Mouse (Mus musculus): ENCODE data around the gene Trim39. TPM values are rescaled to one million over a fixed set of nuclear protein-coding genes. Genes with fewer than 3 reads are reported as not detected.
"Not testable (repeated sequence)": the region's sequence is repeated elsewhere in the genome, so short reads cannot be mapped to it uniquely, and the experiment has no call there.

The Trim39 gene
- polyA plus RNA-seq, 1 experiment from 2014 or later: 8.7 TPM

DNA sequence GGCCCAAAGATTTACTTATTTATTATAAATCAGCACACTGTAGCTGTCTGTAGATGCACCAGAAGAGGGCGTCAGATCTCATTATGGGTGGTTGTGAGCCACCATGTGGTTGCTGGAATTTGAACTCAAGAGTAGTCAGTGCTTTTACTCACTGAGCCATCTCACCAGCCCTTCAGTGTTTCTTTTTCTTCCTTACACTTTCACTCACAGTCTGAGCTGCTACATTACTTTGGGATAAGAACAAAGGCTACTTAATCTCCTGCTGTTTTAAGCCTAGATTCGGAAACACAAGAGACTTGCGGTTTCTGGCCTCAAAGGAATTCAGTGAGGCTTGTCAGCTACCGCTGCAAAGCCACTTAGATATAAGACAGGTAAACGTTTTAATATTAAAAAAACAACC is 28.0 kb downstream of the Trim39 start:
- H3K4me1 ChIP-seq (ENCODE audit: control insufficient read depth in 2 of 2, insufficient read depth in 2 of 2, low read length in 2 of 2): no peaks in the 10 kb centered on the region
- no peak overlapping the region for H3K4me3 ChIP-seq (ENCODE audit: control insufficient read depth in 1 of 2, insufficient read depth in 1 of 2, low read depth in 1 of 2, low read length in 2 of 2)
- no peak overlapping the region for H3K9ac ChIP-seq (ENCODE audit: low read length)
- no peak for ATAC-seq (ENCODE audit: insufficient number of reproducible peaks, insufficient read depth, low FRiP score, low read depth)
- no peaks in the 10 kb centered on the region for H3K36me3 ChIP-seq (ENCODE audit: control insufficient read depth, insufficient read depth, low read length)
- H3K9me3 ChIP-seq (ENCODE audit: control insufficient read depth, low read length): no peaks in the 10 kb centered on the region
- 18% methylated on average over 5 of the region's 5 CpGs for WGBS
- peaks cover 10% of the 10 kb centered on the region for H3K27me3 ChIP-seq (ENCODE audit: control insufficient read depth, insufficient read depth, low read length)
- H3K4me2 ChIP-seq (ENCODE audit: low read length): no peak overlapping the region
- no peak overlapping the region for H3K27ac ChIP-seq (replicated peaks in 1 of 2; ENCODE audit: control insufficient read depth in 1 of 2, insufficient read depth in 1 of 2, low read depth in 2 of 2, low read length in 2 of 2)

DNA sequence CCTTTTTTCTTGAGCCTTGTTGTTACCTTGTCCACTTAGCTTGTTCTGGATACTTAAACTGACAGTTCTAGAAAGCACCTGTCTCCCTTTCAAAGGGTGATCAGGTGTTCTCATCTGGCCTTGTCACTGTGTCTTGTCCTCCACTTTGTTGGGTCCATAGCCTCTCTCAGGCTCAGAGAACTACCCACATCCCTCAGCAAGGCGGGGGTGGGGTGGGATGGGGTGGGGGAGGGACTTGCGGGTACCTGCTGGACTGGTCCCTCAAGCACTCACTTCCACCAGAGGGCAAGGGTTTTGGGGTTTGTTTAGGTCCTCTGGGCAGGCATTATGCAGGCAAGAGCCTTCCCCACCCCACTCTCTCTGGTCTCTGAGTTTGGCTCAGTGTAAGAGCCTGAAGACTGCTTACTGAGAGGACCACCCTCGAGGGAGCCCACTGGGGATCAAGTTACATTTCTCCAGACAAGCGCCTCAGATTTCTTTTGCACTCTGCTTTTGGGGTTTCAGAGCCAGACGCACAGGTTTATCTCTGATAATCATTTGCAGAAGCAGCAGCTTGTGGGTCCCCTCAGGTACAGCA is 31.3 kb downstream of the Trim39 start:
- no peak overlapping the region for H3K4me3 ChIP-seq (ENCODE audit: control insufficient read depth in 1 of 2, insufficient read depth in 1 of 2, low read depth in 1 of 2, low read length in 2 of 2)
- 10% methylated on average over 5 of the region's 5 CpGs for WGBS
- no peaks in the 10 kb centered on the region for H3K9me3 ChIP-seq (ENCODE audit: control insufficient read depth, low read length)
- H3K4me2 ChIP-seq (ENCODE audit: low read length): no peak overlapping the region
- peaks cover 25% of the 10 kb centered on the region for H3K27me3 ChIP-seq (ENCODE audit: control insufficient read depth, insufficient read depth, low read length)
- ATAC-seq (ENCODE audit: insufficient number of reproducible peaks, insufficient read depth, low FRiP score, low read depth): no peak
- H3K27ac ChIP-seq (replicated peaks in 1 of 2; ENCODE audit: control insufficient read depth in 1 of 2, insufficient read depth in 1 of 2, low read depth in 2 of 2, low read length in 2 of 2): no peak overlapping the region
- no peaks in the 10 kb centered on the region for H3K36me3 ChIP-seq (ENCODE audit: control insufficient read depth, insufficient read depth, low read length)
- H3K4me1 ChIP-seq (ENCODE audit: control insufficient read depth in 2 of 2, insufficient read depth in 2 of 2, low read length in 2 of 2): peaks cover 5 to 7% of the 10 kb centered on the region in 2 experiments; a peak in 2 of 4 replicates
- H3K9ac ChIP-seq (ENCODE audit: low read length): no peak overlapping the region

DNA sequence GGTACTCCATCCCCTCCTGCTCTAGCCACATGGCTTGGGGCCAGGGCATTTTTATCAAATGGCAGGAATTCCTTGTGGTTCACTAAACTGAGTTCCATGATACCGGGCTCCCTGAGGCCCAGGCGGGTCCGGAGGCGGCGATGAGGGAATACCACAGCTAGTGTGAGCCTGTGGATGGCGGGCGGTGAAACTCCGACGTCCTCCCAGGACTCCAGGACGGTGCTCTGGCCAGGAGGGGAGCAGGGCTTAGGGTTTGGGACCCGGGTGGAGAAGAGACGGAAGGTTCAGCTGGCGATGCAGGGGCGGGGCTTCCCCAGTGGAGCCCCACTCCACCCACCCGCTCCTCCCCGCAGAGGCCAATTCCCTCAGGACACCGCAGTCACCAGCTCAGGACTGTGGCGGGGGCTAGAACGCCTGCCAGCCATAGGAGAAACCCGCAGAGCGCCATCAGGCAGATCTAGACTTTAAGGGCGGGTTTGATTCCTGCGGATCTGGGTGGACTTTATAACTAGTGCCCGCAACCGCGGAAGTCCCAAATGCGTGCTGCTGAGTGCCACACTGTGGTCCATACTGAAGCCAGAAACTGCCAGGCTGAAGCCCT is 34.6 kb downstream of the Trim39 start:
- Histone ChIP-seq H3K9ac (ENCODE audit: low read length) (peak overlapping the region; percentile 64), H3K27me3 (ENCODE audit: control insufficient read depth, insufficient read depth, low read length) (peaks cover 41% of the 10 kb centered on the region), H3K4me3 (ENCODE audit: control insufficient read depth in 1 of 2, insufficient read depth in 1 of 2, low read depth in 1 of 2, low read length in 2 of 2) (peak overlapping the region; percentile 41 to 43), H3K4me2 (ENCODE audit: low read length) (peak overlapping the region; percentile 77), H3K4me1 (ENCODE audit: control insufficient read depth in 2 of 2, insufficient read depth in 2 of 2, low read length in 2 of 2) (peaks cover 5 to 7% of the 10 kb centered on the region in 2 experiments; a peak in 2 of 4 replicates), H3K27ac (replicated peaks in 1 of 2; ENCODE audit: control insufficient read depth in 1 of 2, insufficient read depth in 1 of 2, low read depth in 2 of 2, low read length in 2 of 2) (no peak overlapping the region), H3K9me3 (ENCODE audit: control insufficient read depth, low read length) (no peaks in the 10 kb centered on the region), H3K36me3 (ENCODE audit: control insufficient read depth, insufficient read depth, low read length) (no peaks in the 10 kb centered on the region)
- WGBS: 2% methylated on average over 27 of the region's 27 CpGs
- ATAC-seq (ENCODE audit: insufficient number of reproducible peaks, insufficient read depth, low FRiP score, low read depth): peak; percentile 43; the same call in 1 of the 2 replicates

DNA sequence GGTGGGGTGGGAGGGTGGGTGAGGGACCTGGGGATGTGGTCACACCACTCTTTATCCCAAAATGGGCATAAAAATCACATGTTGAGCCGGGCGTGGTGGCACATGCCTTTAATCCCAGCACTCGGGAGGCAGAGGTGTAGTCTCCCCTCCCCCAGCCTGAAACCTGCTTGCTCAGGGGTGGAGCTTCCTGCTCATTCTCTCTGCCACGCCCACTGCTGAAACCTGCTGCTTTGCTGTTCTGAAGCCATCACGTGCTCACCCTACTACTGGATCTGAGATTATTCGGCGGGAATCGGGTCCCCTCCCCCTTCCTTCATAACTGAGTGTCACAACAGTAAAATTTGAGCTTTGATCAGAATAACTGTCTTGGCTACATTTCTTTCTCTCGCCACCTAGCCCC is 36.7 kb downstream of the Trim39 start:
- peaks cover 46% of the 10 kb centered on the region for H3K27me3 ChIP-seq (ENCODE audit: control insufficient read depth, insufficient read depth, low read length)
- H3K9me3 ChIP-seq (ENCODE audit: control insufficient read depth, low read length); H3K27ac ChIP-seq (replicated peaks in 1 of 2; ENCODE audit: control insufficient read depth in 1 of 2, insufficient read depth in 1 of 2, low read depth in 2 of 2, low read length in 2 of 2); H3K36me3 ChIP-seq (ENCODE audit: control insufficient read depth, insufficient read depth, low read length); H3K9ac ChIP-seq (ENCODE audit: low read length); ATAC-seq (ENCODE audit: insufficient number of reproducible peaks, insufficient read depth, low FRiP score, low read depth); H3K4me3 ChIP-seq (ENCODE audit: control insufficient read depth in 1 of 2, insufficient read depth in 1 of 2, low read depth in 1 of 2, low read length in 2 of 2); H3K4me2 ChIP-seq (ENCODE audit: low read length); H3K4me1 ChIP-seq (ENCODE audit: control insufficient read depth in 2 of 2, insufficient read depth in 2 of 2, low read length in 2 of 2): not testable (repeated sequence)
- WGBS: 12% methylated on average over 8 of the region's 9 CpGs

DNA sequence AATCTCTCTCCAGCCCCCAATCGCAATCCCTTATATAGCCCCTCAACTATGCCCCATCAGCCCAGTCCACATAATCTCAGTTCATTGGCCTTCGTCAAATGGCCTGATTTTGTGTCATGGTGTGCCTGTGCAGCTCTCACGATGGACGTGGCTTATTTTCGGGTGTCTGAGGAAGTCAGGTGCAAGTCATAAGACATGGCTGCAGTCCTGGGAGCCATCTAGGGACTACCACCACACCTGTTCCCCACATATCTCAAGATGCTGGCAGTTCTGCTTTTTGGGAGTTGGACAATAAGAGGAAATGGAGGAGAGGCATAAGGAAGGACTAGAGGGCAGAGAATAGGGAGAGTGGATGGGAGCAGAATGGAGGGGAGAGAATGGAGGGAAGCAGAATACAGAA is 38.5 kb downstream of the Trim39 start:
- H3K36me3 ChIP-seq (ENCODE audit: control insufficient read depth, insufficient read depth, low read length): no peaks in the 10 kb centered on the region
- no peak overlapping the region for H3K27ac ChIP-seq (replicated peaks in 1 of 2; ENCODE audit: control insufficient read depth in 1 of 2, insufficient read depth in 1 of 2, low read depth in 2 of 2, low read length in 2 of 2)
- no peak overlapping the region for H3K9ac ChIP-seq (ENCODE audit: low read length)
- ATAC-seq (ENCODE audit: insufficient number of reproducible peaks, insufficient read depth, low FRiP score, low read depth): no peak
- peaks cover 60% of the 10 kb centered on the region for H3K27me3 ChIP-seq (ENCODE audit: control insufficient read depth, insufficient read depth, low read length)
- no peak overlapping the region for H3K4me2 ChIP-seq (ENCODE audit: low read length)
- H3K4me1 ChIP-seq (ENCODE audit: control insufficient read depth in 2 of 2, insufficient read depth in 2 of 2, low read length in 2 of 2): peaks cover 7% of the 10 kb centered on the region in 2 experiments; a peak in 2 of 4 replicates
- 69% methylated on average over 5 of the region's 5 CpGs for WGBS
- no peak overlapping the region for H3K4me3 ChIP-seq (ENCODE audit: control insufficient read depth in 1 of 2, insufficient read depth in 1 of 2, low read depth in 1 of 2, low read length in 2 of 2)
- no peaks in the 10 kb centered on the region for H3K9me3 ChIP-seq (ENCODE audit: control insufficient read depth, low read length)

DNA sequence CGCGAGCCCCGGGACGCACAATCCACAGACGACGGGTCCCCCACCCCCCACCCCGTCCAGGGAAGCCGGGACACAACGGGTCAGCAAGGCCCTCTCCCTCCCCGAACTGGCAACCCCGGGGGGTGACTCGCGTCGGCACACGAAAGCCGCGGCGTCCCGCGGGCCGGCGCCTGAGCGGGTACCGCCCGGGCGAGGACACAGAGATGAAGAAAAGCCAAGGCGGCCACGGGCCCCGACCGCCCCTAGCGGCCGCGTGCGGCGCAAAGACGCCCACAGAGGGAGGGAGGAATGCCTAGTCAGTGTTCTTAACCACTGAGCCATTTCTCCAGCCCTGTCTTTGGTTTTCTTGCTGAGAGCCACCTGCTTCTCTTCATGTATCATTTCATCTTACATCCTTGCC is 40.7 kb downstream of the Trim39 start:
- H3K4me1 ChIP-seq (ENCODE audit: control insufficient read depth in 2 of 2, insufficient read depth in 2 of 2, low read length in 2 of 2): peaks cover 0 to 2% of the 10 kb centered on the region in 2 experiments; a peak in 2 of 4 replicates
- H3K4me3 ChIP-seq (ENCODE audit: control insufficient read depth in 1 of 2, insufficient read depth in 1 of 2, low read depth in 1 of 2, low read length in 2 of 2): no peak overlapping the region
- no peak overlapping the region for H3K9ac ChIP-seq (ENCODE audit: low read length)
- H3K27ac ChIP-seq (replicated peaks in 1 of 2; ENCODE audit: control insufficient read depth in 1 of 2, insufficient read depth in 1 of 2, low read depth in 2 of 2, low read length in 2 of 2): no peak overlapping the region
- 9% methylated on average over 35 of the region's 36 CpGs for WGBS
- H3K27me3 ChIP-seq (ENCODE audit: control insufficient read depth, insufficient read depth, low read length): peaks cover 58% of the 10 kb centered on the region
- no peaks in the 10 kb centered on the region for H3K9me3 ChIP-seq (ENCODE audit: control insufficient read depth, low read length)
- H3K4me2 ChIP-seq (ENCODE audit: low read length): no peak overlapping the region
- ATAC-seq (ENCODE audit: insufficient number of reproducible peaks, insufficient read depth, low FRiP score, low read depth): no peak
- H3K36me3 ChIP-seq (ENCODE audit: control insufficient read depth, insufficient read depth, low read length): no peaks in the 10 kb centered on the region

- ATAC-seq (ENCODE audit: insufficient number of reproducible peaks, insufficient read depth, low FRiP score, low read depth): no peak
- Histone ChIP-seq H3K27me3 (ENCODE audit: control insufficient read depth, insufficient read depth, low read length) (peaks cover 62% of the 10 kb centered on the region), H3K9me3 (ENCODE audit: control insufficient read depth, low read length) (no peaks in the 10 kb centered on the region), H3K4me3 (ENCODE audit: control insufficient read depth in 1 of 2, insufficient read depth in 1 of 2, low read depth in 1 of 2, low read length in 2 of 2) (no peak overlapping the region), H3K9ac (ENCODE audit: low read length) (no peak overlapping the region), H3K36me3 (ENCODE audit: control insufficient read depth, insufficient read depth, low read length) (no peaks in the 10 kb centered on the region), H3K4me2 (ENCODE audit: low read length) (no peak overlapping the region), H3K4me1 (ENCODE audit: control insufficient read depth in 2 of 2, insufficient read depth in 2 of 2, low read length in 2 of 2) (peaks cover 5 to 7% of the 10 kb centered on the region in 2 experiments; a peak in 2 of 4 replicates), H3K27ac (replicated peaks in 1 of 2; ENCODE audit: control insufficient read depth in 1 of 2, insufficient read depth in 1 of 2, low read depth in 2 of 2, low read length in 2 of 2) (no peak overlapping the region)
- WGBS: 5% methylated on average over 4 of the region's 5 CpGs
These were observed 43.0 kb downstream of the Trim39 start for GRCm38 (mm10) chr17:36229046-36229445.

DNA sequence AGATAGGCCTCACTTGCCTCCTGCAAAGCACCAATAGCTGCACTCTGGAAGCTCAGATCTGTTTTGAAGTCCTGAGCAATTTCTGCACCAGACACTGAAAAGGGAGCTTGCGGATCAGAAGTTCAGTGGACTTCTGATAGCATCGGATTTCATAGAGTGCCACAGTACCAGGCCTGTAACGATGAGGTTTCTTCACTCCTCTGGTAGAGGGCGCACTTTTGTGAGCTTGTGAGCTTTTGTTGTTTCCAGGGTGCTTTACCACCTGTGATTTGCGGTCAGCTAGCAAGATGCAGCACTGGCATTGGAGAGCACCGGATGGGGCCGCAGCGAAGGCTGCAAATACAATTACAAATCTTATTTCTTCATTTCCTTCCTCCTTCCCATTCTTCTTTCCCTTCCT is 45.1 kb downstream of the Trim39 start:
- peaks cover 5 to 7% of the 10 kb centered on the region in 2 experiments; a peak in 2 of 4 replicates for H3K4me1 ChIP-seq (ENCODE audit: control insufficient read depth in 2 of 2, insufficient read depth in 2 of 2, low read length in 2 of 2)
- H3K27me3 ChIP-seq (ENCODE audit: control insufficient read depth, insufficient read depth, low read length): peaks cover 58% of the 10 kb centered on the region
- 19% methylated on average over 8 of the region's 8 CpGs for WGBS
- H3K27ac ChIP-seq (replicated peaks in 1 of 2; ENCODE audit: control insufficient read depth in 1 of 2, insufficient read depth in 1 of 2, low read depth in 2 of 2, low read length in 2 of 2): no peak overlapping the region
- H3K4me3 ChIP-seq (ENCODE audit: control insufficient read depth in 1 of 2, insufficient read depth in 1 of 2, low read depth in 1 of 2, low read length in 2 of 2): no peak overlapping the region
- H3K9me3 ChIP-seq (ENCODE audit: control insufficient read depth, low read length): no peaks in the 10 kb centered on the region
- no peak overlapping the region for H3K4me2 ChIP-seq (ENCODE audit: low read length)
- H3K9ac ChIP-seq (ENCODE audit: low read length): no peak overlapping the region
- H3K36me3 ChIP-seq (ENCODE audit: control insufficient read depth, insufficient read depth, low read length): no peaks in the 10 kb centered on the region
- no peak for ATAC-seq (ENCODE audit: insufficient number of reproducible peaks, insufficient read depth, low FRiP score, low read depth)

All from heart, embryonic 14.5 days (tissue).